ENCODE assay signal across 7 mouse cellular contexts in the genomic region with DNA sequence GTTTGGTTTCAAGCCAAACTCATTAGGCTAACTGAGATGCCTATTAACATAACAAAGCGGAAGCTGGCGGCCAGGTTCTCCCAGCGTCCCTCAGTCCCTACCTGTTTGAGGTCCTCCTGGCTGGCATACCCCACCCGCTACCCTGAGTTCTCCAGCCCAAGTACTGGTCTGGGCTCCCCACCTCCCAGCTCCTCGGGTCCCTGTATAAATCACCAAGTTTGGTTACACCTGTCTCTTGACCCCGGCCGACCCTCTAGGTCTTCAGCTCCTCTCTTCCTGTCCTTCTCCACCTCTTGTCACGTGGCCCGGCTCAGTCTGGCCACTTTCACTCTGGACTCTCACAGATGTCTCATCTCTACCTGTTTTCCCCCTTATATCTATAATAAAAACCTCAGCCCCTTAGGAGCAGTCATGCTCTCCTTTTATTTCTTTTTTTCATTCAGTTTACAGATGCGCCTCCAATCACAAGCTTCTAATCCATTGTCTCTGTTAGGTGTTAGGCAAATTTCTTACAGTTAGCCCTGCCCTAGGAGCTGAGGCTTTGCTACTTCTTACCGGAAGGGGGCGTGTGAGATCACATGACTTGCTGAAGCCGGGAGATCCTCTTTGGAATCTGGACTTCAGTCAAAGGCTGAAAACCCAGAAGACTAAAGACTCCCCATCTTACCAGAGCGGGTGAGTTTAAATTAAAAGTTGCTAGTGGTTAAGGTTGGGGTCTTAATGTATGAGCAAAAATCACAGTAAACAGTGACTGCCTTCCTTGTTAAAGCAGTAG. TPM values are rescaled to one million over a fixed set of nuclear protein-coding genes. Genes with fewer than 3 reads are reported as not detected.
DNase-seq lines count a peak whose midpoint lies in the region; ATAC-seq and TF ChIP-seq lines count a peak whose summit lies in the region.

No protein-coding gene starts in this region.

- TF ChIP-seq POLR2A in ES-Bruce4 (IDR thresholded peaks at IDR 0.05; ENCODE audit: insufficient read depth, low read length) = no peak
- TF ChIP-seq POLR2A in heart, adult 2 months (IDR thresholded peaks at IDR 0.05; ENCODE audit: insufficient read depth, low read depth, low read length) = no peak

- peak overlapping the region; percentile 43 for H3K4me2 ChIP-seq in neural tube, embryonic 12.5 days (replicated peaks)

- H3K9ac ChIP-seq in ES-Bruce4 (ENCODE audit: low read depth, poor library complexity, severe bottlenecking) = peak overlapping the region; percentile 67
- no peak overlapping the region for H3K9ac ChIP-seq in heart, adult 2 months (ENCODE audit: low read depth, low read length)
- no peak overlapping the region for H3K9ac ChIP-seq in neural tube, embryonic 12.5 days

- H3K9me3 ChIP-seq in ES-Bruce4 (replicated peaks; ENCODE audit: control insufficient read depth, insufficient read depth, low read length, poor library complexity, severe bottlenecking) = no peaks in the 10 kb centered on the region
- no peaks in the 10 kb centered on the region for H3K9me3 ChIP-seq in neural tube, embryonic 12.5 days

- DNase-seq in B cell, adult 2 months = peak; percentile 50 to 59
- peak; percentile 47 to 59 for DNase-seq in cerebellum, postnatal 4 days (ENCODE audit: low spot score in 2 of 2)
- peak; percentile 46 to 54 for DNase-seq in heart, adult 2 months
- DNase-seq in kidney, adult 18-20 months = peak; percentile 65
- peak; percentile 62 to 75 for DNase-seq in lung, adult 18-20 months

- ATAC-seq in neural tube, embryonic 12.5 days (ENCODE audit: low FRiP score, low read depth) = peak; percentile 55; the same call in 1 of the 2 replicates

- 0 out of 2 replicates have a peak, but pooled peaks cover 2% of the 10 kb centered on the region for H3K36me3 ChIP-seq in ES-Bruce4 (ENCODE audit: control insufficient read depth, insufficient read depth, low read length, poor library complexity, severe bottlenecking)
- no peaks in the 10 kb centered on the region for H3K36me3 ChIP-seq in heart, adult 2 months (ENCODE audit: control insufficient read depth, insufficient read depth, low read length)
- H3K36me3 ChIP-seq in neural tube, embryonic 12.5 days = no peaks in the 10 kb centered on the region

- H3K4me3 ChIP-seq in ES-Bruce4 (ENCODE audit: low read depth, low read length) = peak overlapping the region; percentile 58
- H3K4me3 ChIP-seq in heart, adult 2 months = no peak overlapping the region
- H3K4me3 ChIP-seq in neural tube, embryonic 12.5 days = no peak overlapping the region

- peak overlapping the region; percentile 97 for H3K27ac ChIP-seq in ES-Bruce4 (ENCODE audit: insufficient read depth, low read length)
- no peak overlapping the region for H3K27ac ChIP-seq in heart, adult 2 months
- H3K27ac ChIP-seq in neural tube, embryonic 12.5 days = no peak overlapping the region

- 22% methylated on average over 14 of the region's 14 CpGs for WGBS in heart, adult 2 months
- 17% methylated on average over 14 of the region's 14 CpGs for WGBS in neural tube, embryonic 12.5 days

- no peaks in the 10 kb centered on the region for H3K79me2 ChIP-seq in heart, adult 2 months (replicated peaks; ENCODE audit: control insufficient read depth, insufficient read depth, low read length)

- H3K27me3 ChIP-seq in ES-Bruce4 (ENCODE audit: control insufficient read depth, insufficient read depth, low read length, poor library complexity, severe bottlenecking) = no peaks in the 10 kb centered on the region
- H3K27me3 ChIP-seq in heart, adult 2 months (ENCODE audit: control insufficient read depth, insufficient read depth, low read length) = no peaks in the 10 kb centered on the region
- H3K27me3 ChIP-seq in neural tube, embryonic 12.5 days (replicated peaks) = no peaks in the 10 kb centered on the region

- TF ChIP-seq CTCF in ES-Bruce4 (IDR thresholded peaks at IDR 0.05; ENCODE audit: low read depth, low read length) = peak; percentile 58
- TF ChIP-seq CTCF in heart, adult 2 months (IDR thresholded peaks at IDR 0.05) = peak; percentile 85

- TF ChIP-seq EP300 in ES-Bruce4 (IDR thresholded peaks at IDR 0.05; ENCODE audit: insufficient read depth, low read depth, low read length) = peak; percentile 83
- no peak for TF ChIP-seq EP300 in heart, adult 2 months (IDR thresholded peaks at IDR 0.05; ENCODE audit: insufficient read depth, low read depth, low read length)

- H3K4me1 ChIP-seq in ES-Bruce4 (ENCODE audit: control insufficient read depth, insufficient read depth, low read length) = peaks cover 7% of the 10 kb centered on the region
- no peaks in the 10 kb centered on the region for H3K4me1 ChIP-seq in heart, adult 2 months (ENCODE audit: control insufficient read depth, insufficient read depth, low read length)
- H3K4me1 ChIP-seq in neural tube, embryonic 12.5 days = no peaks in the 10 kb centered on the region

- intact Hi-C loops in heart, adult 2 months (cut with DNase I) = loop anchor here (1.0 kb wide), 1 partner anchor 33 kb away; no protein-coding TSS in a partner anchor

RNA-seq across cellular contexts. Expression of a gene that starts 7.5 kb away (rescaled TPM):
- polyA plus RNA-seq in ES-Bruce4 (2011; ENCODE audit: insufficient read depth, insufficient read length, low read depth, missing spikeins) = 411 and 413 TPM in 2 replicates
- 100 to 1,000 TPM; 351 to 359 TPM for total RNA-seq in heart, adult 2 months (2021)
- polyA plus RNA-seq in heart, adult 2 months (2012; rRNA removed) = 206 and 250 TPM in 2 replicates
- polyA plus RNA-seq in neural tube, embryonic 12.5 days (2016; fragmentation: Nextera tagmentation; extraction: Ambion mirVana) = 404 and 410 TPM in 2 replicates

RNA-seq across cellular contexts. Expression of a gene that starts 21.2 kb away (rescaled TPM):
- polyA plus RNA-seq in ES-Bruce4 (2011; ENCODE audit: insufficient read depth, insufficient read length, low read depth, missing spikeins) = 16.3 and 21.6 TPM in 2 replicates
- total RNA-seq in heart, adult 2 months (2021) = 10 to 100 TPM; 17.0 to 21.2 TPM
- polyA plus RNA-seq in heart, adult 2 months (2012; rRNA removed) = 11.9 and 21.5 TPM in 2 replicates
- polyA plus RNA-seq in neural tube, embryonic 12.5 days (2016; fragmentation: Nextera tagmentation; extraction: Ambion mirVana) = 38.6 and 38.8 TPM in 2 replicates

RNA-seq across cellular contexts. Expression of a gene that starts 46.9 kb away (rescaled TPM):
- polyA plus RNA-seq in ES-Bruce4 (2011; ENCODE audit: insufficient read depth, insufficient read length, low read depth, missing spikeins) = not detected in 2 replicates
- total RNA-seq in heart, adult 2 months (2021) = 1 to 10 TPM; 1.6 to 2.4 TPM
- polyA plus RNA-seq in heart, adult 2 months (2012; rRNA removed) = 2.6 and 3.6 TPM in 2 replicates
- 4.6 and 4.8 TPM in 2 replicates for polyA plus RNA-seq in neural tube, embryonic 12.5 days (2016; fragmentation: Nextera tagmentation; extraction: Ambion mirVana)
